Mouse (Mus musculus) kidney, postnatal 10 days (tissue): ENCODE results near the gene Map3k7cl.

Experiments
- DNase-seq: peaks from one replicate; pipeline ENCODE4 v3.0.0; 2021; ENCODE audit warnings: mixed read lengths

Gene Map3k7cl

DNA sequence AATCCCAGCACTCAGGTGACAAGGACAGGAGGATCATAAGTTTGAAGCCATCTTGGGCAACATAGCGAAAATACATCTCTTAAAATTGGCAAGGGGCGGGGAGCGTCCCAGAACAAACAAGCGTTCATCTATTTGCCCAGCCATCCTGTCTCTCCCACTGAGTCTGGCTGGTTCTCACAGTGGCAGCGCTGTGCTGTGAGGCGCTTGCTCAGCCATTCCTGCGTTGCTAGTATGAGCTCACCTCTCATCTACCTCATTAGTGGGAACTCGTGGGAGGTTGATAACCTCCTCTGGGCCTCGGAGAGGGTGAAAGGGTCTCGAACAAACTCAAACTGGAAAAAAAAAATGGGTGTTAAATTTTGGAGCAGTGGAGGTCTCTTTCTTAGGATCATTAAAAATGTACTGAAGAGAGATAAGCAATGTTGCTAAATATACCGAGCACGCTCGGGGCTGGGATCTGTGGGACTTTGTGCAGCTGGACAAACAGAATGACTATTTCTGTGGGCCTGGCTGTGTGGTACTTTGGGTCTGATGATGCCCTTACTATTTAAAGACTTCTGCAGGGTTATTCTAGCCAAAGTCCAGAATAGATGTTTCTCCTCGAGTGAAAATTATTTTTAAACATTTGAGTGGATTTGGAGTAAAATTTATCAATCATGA is 91.1 kb downstream of the Map3k7cl start:
- DNase-seq, result no peak
